Mouse (Mus musculus): ENCODE data around the gene Kdm4c.
"Not testable (repeated sequence)": the region's sequence is repeated elsewhere in the genome, so short reads cannot be mapped to it uniquely, and the experiment has no call there.

Kdm4c gene

DNA sequence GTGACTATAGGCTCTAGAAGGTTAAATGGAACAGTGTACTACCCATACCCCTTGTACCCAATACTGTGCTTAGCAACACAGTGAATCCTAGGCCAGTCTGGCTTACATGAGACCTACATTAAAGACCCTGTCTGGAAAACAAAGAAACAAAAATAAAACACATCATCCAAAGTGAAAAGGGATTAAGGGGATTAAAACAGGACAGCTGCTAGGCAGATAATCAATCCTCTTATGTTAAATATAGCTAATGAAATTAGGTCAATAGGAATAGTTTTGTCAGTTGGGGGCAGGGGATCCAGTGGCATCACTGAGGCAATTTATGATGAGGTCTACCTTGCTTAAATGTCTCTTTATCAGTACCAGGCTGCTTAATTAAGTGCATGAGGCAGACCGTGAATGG lies at the start of gene Kdm4c:
Gene Kdm4c, plus strand, starts transcription at position 322 of the 400 bp plus-strand sequence.
- DNase-seq (ENCODE audit: extremely low spot score) = no peak

DNA sequence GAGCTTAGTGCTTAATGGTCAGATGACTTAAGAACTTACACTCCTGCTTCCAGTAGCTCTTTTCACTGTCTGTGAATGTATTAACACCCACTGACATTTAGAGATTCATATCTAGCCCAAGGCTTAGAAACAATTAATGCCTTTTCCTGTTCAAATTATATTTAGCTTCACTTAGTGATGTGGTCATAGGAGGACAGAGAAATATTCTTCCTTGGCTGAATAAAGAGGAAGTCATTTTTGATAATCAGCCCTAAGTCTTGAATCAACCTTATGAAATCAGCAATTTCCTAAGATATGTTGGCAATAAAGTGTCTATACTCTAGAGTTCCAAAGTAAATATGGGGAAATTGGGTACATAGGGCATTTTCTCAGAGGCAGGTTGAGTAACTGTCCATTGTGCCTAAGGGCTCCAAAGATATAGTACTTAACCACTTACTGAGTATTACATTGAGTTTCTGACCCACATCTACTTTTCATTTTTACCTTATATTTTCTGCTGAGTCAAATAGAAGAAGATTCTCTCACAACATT lies 41.0 kb upstream of the Kdm4c start:
- DNase-seq (ENCODE audit: extremely low spot score) = no peak

DNA sequence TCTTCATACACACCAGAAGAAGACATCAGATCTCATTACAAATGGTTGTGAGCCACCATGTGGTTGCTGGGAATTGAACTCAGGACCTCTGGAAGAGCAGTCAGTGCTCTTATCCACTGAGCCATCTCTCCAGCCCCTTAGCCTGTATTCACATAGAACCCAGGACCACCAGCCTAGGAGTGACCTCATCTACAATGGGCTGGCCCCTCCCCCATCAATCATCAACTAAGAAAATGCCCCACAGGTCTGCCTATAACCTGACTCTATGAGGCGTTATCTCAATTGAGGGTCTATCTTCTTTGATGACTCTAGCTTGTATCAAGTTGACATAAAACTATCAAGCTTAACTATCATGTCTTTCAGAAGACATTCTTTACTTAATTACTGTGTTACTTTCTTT lies 20.5 kb upstream of the Kdm4c start:
- not testable (repeated sequence) for DNase-seq (ENCODE audit: extremely low spot score)

DNA sequence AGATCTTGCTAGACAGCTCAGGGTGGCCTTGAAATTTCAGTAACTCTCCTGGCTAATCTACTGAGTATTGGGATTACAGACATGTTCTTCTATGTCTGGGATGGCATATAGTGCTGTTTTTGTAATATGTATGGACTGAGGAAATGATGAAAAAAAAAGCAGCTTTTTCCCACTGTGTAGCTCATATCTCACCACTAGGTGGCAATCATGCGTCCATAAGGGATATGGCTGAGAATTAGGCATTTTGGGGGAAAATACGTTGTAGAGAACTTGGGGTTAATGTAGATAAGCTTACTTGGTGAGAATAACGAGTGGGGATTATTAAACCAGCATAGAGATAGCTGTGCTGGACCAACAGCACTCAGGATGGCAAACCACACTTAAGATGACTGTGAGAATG lies 19.9 kb upstream of the Kdm4c start:
- DNase-seq (ENCODE audit: extremely low spot score) = no peak

DNA sequence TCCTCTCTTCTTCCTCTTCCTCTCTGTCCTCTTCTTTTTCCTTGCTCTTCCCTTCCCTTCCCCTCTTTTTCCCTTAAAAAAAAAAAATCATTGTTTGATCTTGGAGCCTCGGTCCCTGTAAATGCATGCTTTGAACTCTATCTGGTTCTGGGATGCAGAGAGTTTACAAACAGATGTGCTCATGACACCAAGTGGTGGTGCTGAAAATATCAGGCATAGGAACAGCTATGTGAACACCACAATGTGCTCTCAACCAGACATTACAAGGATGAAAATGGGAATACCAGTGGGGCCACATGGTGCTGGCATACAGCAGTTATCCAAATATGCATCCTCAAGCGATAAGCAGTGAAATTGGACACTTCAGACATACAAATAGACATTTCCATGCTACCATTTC lies 18.1 kb upstream of the Kdm4c start:
- no peak for DNase-seq (ENCODE audit: extremely low spot score)

DNA sequence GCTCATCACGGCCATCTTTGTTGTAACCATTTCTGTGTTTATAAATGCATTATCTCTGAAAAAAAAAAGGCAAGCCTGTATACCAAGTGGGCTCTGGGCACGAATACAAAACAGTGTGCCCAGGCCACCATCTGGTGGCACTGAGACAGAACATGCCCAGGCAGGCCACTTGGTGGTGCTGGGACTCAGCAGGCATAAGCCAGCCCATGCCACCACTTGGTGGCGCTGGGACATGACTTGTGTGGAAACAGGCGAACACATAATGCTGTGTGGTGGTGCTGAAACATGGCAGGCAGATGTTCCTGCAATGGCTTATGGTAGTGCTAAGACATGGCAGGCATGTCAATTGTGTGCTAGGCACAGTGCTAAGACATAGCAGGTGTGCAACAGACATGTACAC lies 11.3 kb upstream of the Kdm4c start:
- no peak for DNase-seq (ENCODE audit: extremely low spot score)

DNA sequence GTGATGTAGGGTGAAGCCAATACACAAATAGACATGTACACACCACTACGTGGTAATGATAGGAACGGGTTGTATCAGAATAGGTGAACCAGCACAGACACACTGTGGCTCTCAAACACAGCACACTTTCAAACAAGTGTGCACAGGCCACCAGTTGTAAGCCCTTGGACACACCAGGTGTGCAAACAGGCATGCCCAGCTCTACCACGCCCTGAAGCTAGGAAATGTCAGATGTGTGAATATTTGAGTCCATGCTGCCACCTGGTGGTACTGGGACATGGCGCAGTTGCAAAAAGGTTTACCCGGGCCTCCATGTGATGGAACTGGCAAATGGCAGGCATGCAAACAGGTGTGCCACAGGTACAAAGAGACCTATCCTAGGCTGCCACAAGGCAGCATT lies 10.9 kb upstream of the Kdm4c start:
- DNase-seq (ENCODE audit: extremely low spot score) = peak; percentile 49

DNA sequence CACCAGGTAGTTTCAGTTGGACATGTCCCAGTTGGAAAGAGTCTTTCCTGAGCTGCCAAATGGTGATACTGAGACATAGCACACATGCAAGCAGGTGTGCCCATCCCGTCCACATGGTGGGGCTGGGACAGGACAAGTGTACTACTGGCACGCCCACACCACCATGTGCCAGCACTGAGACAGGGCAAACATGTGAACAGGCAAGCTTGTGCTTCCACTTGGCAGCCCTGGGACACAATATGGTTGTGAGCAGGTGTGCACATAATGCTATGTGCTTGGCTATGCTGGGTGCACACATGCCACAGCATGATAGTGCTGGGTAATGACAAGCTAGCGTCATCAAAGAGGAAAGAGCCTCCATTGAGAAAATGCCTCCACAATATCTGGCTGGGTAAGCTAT lies 8.8 kb upstream of the Kdm4c start:
- no peak for DNase-seq (ENCODE audit: extremely low spot score)

DNA sequence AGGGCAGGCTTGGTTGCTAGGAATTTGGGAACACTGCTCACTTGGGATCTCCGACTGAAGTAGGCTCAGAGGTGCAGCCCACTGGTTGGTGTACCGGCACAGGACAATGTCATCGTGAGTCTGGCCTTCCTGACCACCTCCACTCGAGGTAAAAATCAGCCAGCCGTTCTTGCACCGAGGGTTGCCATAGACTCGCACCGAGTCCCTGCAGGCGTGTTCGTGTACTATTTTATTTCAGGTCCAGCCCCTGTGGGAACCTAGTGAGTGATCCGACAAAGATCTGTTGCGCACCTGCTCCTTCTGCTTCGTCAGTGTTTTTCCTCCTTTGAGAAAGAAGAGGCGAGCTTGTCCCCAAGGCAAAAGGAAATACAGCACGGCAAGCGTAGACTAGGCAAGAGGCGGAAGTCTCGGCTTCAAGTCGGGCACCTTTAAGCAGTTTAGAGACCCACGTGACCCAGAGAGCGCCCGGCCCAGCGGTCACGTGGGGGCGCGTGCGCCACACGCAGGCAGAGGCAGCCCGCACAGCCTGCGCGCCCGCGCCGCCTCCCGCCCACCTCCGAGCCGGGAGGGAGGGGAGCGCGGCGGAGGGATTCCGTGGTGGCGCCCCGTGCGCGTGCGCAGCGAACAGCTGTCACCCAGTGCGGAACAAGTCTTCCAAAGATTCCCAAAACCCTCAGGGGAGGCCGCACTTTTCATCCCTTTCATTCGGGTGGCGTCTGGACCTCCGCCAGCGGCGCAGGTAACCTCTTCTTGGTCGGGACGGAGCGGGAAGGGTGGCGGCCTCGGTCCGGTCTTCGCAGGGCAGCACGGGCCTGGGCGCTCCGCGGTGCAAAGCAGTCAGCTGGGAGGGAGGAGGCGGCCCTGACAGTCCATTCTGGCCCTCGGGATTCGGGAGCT lies 9.3 kb downstream of the Kdm4c start:
- DNase-seq (ENCODE audit: extremely low spot score) = peak; percentile 95

DNA sequence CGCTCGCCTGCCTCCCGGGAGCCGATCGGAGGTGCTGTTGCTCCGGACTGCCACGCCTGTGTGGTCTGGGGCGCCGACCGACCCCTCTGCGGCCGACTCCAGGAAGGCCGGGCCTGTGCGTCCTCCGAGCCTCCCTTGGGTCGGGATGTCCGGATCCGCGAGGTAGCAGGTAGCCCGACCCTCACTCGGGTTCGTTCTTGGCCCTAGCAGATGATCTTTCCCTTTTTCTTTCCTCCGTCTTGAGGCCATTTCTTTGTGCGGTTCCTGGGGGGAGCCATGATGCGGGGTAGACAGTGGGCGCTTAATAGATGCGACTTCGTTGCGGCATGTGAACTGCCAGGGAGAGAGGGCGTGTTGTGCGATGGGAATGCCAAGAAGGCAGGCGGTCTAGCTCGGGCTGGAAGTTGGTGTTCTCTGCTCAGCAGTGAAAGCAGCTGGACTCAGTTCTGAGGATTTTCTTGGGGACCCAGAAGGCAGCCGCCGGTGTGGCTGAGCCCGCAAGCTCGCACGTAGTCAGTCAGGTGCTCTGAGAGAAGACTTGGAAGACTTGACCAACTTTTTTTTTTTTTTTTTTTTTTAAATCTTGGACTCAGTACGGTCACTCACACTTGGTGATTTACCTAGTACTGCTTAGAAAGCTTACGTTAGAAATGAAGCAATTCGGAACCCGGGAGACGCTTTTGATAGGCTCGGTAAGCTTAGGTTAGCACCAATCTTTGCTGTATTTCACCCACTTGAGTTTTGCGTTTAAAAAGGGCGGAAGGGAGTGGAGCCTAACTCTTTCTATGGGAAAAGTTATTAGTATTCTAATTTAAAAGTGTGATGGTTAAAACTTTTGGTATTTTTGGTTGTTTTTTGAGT lies 10.2 kb downstream of the Kdm4c start:
- no peak for DNase-seq (ENCODE audit: extremely low spot score)

DNA sequence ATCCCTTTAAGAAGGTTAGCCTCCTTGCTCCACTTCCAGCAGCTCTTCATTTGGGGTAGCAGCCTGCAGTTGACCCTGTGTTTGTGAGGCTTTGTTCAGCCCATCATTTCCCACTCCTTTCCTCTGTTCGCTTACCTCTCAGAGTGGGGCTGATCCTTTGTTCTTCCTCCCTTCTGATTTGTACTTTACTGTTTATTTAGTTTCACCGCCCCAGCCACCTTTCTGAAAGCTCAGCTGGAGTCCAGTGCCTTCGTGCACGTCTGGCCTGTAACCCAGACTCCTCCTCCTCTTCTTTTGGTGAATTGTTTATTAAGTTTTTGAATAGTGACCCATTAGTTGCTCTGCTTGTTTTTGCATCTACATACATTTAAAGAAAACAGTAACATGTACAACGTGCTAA lies 15.6 kb downstream of the Kdm4c start:
- peak; percentile 4 for DNase-seq (ENCODE audit: extremely low spot score)

DNA sequence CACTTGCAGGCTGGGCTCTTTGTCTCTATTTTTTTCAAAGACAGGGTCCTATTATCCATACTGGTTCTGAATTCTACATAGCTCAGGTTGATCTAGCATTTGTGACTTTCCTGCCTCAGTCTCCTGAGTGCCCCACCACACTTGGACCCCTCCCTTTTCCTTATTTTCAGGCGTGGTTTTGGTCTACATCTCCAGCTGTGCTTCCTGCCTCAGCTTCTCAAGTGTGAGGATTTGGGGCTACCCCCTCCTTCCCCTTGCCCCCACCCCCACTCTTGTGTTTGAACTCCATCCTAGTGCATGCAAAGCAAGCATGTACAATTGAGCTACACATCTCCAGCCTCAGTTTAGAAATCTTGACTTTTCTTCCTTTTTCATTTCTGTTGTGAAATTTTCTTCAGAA lies 16.2 kb downstream of the Kdm4c start:
- DNase-seq (ENCODE audit: extremely low spot score) = no peak

DNA sequence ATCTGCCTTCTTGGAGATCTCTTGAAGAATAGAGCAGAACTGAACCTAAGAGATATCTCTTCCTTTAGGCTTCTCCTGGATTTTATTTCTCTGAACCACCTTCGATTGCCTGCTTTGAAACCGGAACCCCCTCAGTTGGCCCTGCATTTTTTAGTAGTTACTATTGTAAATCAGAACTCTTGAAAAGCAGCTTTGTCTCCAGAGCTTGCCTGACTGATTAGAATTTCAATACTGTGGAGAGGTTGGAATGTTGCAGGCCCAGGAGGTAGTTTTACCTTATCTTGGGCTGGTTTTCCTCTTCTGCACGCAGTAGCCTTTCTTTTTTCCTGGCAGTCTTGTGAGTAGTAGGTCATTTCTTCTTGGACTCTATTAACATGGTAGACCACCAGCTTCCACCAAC lies 17.0 kb downstream of the Kdm4c start:
- DNase-seq (ENCODE audit: extremely low spot score) = no peak

DNA sequence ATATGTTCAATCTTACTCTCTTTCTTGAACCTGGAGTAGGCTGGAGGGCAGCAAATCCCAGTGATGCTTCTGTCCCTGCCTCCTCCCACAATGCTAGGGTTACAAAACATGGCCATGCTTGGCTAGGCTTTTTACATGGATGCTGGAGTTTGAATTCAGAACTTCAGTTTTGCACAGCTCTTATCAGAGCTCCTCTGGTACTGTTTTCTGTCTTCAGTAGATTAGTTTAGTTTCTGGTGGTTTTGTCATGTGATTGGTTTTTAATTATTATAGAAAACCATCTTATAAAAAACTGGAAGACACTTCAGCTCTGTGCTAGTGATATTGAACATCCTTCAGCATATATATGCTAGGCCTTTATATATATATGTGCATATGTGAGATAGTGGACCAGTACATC lies 19.6 kb downstream of the Kdm4c start:
- DNase-seq (ENCODE audit: extremely low spot score) = no peak

DNA sequence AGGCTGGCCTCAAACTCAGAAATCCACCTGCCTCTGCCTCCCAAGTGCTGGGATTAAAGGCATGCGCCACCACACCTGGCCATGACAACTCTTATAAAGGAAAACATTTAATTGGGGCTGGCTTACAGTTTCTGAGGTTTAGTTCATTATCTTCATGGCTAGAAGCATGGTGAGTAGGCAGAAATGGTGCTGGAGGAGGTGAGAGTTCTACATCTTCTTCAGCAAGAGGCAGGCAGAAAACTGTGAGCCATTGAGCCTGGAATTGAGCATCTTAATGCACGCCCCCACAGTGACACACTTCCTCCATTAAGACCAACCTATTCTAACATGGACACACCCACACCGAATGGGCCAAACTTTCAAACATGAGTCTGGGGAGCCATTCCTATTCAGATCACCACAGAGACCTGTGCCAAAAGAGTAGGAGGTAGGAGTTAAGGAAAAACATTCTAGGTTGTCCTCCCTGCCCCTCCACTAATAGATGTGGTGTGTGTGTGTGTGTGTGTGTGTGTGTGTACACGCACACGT lies 22.2 kb downstream of the Kdm4c start:
- DNase-seq (ENCODE audit: extremely low spot score) = no peak

DNA sequence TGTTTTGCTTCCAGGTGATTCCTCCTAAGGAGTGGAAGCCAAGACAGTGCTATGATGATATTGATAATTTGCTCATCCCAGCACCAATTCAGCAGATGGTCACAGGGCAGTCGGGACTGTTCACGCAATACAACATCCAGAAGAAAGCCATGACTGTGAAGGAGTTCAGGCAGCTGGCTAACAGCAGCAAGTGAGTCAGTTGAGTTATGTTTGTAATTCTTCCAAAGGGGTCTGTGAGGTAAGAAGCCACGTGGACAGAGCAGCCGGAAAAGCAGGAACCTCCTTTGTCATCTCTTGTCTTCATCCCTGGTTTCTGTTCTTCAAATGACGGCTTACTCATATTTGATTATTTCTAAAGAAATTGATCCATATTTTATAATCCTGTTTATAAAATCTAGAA lies 28.9 kb downstream of the Kdm4c start:
- no peak for DNase-seq (ENCODE audit: extremely low spot score)

DNA sequence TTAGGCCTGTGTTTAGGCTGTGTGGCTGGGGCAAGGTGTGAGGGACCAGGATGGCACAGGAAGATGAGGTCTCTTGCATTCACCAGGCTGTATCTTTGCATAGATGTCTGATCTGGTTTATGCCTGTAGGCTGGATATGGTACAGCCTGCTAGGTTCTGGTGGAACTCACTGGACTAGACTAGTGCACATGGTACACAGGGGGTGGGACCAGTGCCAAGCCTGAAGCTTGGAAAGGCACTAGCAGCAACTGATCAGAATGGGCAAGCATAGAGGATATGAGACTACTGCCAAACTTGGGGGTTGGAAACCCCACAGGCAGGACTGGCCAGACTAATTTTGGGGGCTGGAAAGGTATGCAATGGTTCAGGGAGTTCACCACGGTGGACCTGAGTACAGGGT lies 35.2 kb downstream of the Kdm4c start:
- no peak for DNase-seq (ENCODE audit: extremely low spot score)

DNA sequence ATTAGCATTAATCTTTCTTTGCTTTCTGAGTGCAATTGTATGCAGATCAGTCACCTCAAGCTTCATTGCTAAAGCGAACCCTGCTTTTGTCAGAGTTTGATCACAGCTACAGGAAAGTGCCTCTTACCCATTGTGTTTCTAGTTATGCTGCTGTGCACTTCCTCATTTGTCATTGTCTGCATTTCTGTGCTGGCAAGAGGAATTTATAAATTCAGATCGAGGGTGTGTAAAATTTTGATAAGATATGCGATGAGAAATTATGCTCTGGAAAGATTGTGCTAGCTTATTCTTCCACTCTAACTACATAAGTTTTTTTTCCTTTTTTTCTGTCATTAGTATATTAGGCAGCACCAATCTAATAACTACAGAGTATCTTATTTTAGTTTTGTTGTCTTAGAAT lies 37.9 kb downstream of the Kdm4c start:
- no peak for DNase-seq (ENCODE audit: extremely low spot score)

DNA sequence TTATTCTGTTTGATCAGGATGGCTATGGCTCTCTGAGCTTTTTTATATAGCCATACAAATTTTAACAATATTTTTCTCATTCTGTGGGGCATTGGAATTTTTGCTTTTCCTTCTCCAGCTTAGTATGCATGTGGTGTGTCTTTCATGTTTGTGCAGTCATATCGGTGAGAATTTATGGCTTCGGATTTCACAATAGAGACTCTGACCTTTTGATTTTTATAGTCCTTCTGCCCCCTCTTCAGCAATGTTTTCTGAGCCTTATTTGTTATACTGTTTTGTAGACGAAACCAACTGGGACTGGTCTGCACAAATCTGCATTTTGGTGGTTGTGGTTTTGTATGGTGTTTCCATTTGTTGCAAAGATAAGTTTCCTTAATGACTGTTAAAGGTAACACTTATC lies 45.6 kb downstream of the Kdm4c start:
- DNase-seq (ENCODE audit: extremely low spot score) = no peak

DNA sequence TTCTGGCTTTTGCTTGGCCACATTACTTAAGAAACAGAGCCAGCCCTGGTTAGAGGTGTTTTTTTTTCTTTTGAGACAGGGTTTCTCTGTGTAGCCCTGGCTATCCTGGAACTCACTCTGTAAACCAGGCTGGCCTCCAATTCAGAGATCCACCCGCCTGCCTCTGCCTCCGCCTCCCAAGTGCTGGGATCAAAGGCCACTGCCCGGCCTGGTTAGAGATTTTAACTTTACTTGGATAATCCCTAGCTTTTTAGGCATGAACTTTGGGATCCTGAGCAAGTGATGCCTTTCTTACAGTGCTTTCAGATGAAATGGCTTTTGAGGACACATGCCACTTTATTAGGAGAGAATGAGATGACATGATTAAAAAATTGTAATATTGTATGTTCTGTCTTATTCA lies 52.4 kb downstream of the Kdm4c start:
- no peak for DNase-seq (ENCODE audit: extremely low spot score)

DNA sequence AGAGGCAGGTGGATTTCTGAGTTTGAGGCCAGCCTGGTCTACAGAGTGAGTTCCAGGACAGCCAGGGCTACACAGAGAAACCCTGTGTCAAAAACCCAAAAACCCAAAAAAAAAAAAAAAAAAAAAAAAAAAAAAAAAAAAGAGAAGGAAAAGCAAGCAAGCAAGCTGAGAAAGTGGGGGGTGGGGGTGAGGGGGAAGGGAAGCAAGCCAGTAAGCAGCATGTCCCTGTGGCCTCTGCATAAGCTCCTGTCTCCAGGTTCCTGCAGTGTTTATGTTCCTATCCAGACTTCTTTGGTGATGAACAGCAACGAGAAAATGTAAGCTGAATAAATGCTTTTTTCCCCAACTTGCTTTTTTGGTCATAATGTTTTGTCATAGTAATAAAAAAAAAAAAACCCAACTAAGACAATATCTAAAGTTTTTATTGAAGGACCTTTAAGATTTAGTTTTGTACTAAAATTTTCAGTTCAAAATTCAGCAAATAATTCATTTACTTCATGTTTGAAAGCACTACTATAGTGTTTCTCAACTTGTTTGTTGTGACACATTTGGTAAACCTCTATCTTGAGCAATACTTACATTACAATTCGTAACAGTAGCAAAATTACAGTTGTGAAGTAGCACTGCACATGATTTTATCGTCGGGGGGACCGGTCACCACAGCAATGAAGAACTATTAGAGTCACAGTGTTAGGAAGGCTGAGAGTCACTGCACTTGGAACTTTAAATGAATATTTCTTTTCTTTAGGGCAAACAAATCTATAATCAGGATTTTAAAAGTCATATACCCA lies 63.2 kb downstream of the Kdm4c start:
- DNase-seq (ENCODE audit: extremely low spot score) = no peak

DNA sequence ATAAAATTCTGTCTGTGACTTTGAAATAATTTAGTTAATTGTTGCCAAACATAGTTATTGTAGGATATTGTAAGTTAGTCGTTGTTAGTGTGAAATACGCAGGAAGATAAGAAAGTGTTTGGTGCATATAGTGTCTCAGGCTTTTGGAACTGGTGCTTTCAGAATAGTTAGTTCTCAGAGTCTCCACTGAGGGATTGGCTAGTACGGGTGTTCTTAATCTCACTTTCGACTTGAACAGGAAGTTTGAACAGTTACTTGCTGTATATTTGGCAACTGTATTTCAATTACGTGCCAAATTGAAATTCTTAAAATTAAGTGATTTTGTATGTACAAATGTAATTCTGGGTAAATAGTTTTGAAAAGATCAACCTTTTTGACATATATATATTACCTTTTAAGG lies 68.8 kb downstream of the Kdm4c start:
- DNase-seq (ENCODE audit: extremely low spot score) = no peak
